Mouse (Mus musculus) T-helper 1 cell (primary cell): ENCODE measurements around the gene Rnf187.

Experiments used
- in situ Hi-C: fragments of 300-600 bp; cut with MboI, MseI; formaldehyde crosslinking; loops from one replicate; pipeline ENCODE4 v1.15.1; 2025; ENCODE audit warnings: high pct_unique_total_duplicates

Gene Rnf187

GRCm38 (mm10) chr11:58947798-58948528, 9.2 kb upstream of the Rnf187 start:
- in situ Hi-C loops, result no loop called here

GRCm38 (mm10) chr11:58947306-58947705, 8.6 kb upstream of the Rnf187 start:
- in situ Hi-C loops, result no loop called here

- in situ Hi-C loops, result no loop called here
Measured at GRCm38 (mm10) chr11:58944136-58944535, 5.4 kb upstream of the Rnf187 start.

- in situ Hi-C loops, result no loop called here
Measured at GRCm38 (mm10) chr11:58939088-58939439, 348 bp upstream of the Rnf187 start.

- in situ Hi-C loops, result no loop called here
Measured at GRCm38 (mm10) chr11:58937909-58938308, 807 bp downstream of the Rnf187 start.

GRCm38 (mm10) chr11:58931576-58931975, 7.1 kb downstream of the Rnf187 start:
- in situ Hi-C loops, result no loop called here

GRCm38 (mm10) chr11:58930254-58930653, 8.5 kb downstream of the Rnf187 start:
- in situ Hi-C loops, result no loop called here

GRCm38 (mm10) chr11:58929641-58930040, 9.1 kb downstream of the Rnf187 start:
- in situ Hi-C loops, result loop anchor here (10.0 kb wide), 1 partner anchor 1835 kb away; no protein-coding TSS in a partner anchor

- in situ Hi-C loops, result loop anchor here (10.0 kb wide), 1 partner anchor 1836 kb away; no protein-coding TSS in a partner anchor
Measured at GRCm38 (mm10) chr11:58929055-58929454, 9.7 kb downstream of the Rnf187 start.

- in situ Hi-C loops, result loop anchor here (10.0 kb wide), 1 partner anchor 1837 kb away; no protein-coding TSS in a partner anchor
Measured at GRCm38 (mm10) chr11:58927790-58928651, 10.7 kb downstream of the Rnf187 start.

GRCm38 (mm10) chr11:58927053-58927452, 11.7 kb downstream of the Rnf187 start:
- in situ Hi-C loops, result loop anchor here (10.0 kb wide), 1 partner anchor 1838 kb away; no protein-coding TSS in a partner anchor

GRCm38 (mm10) chr11:58926651-58927050, 12.1 kb downstream of the Rnf187 start:
- in situ Hi-C loops, result loop anchor here (10.0 kb wide), 1 partner anchor 1838 kb away; no protein-coding TSS in a partner anchor

- in situ Hi-C loops, result loop anchor here (5.0 to 10.0 kb wide), 2 partner anchors 55 to 1842 kb away; partner anchors contain the start of gene Trim11
Measured at GRCm38 (mm10) chr11:58922420-58922819, 16.3 kb downstream of the Rnf187 start.

- in situ Hi-C loops, result no loop called here
Measured at GRCm38 (mm10) chr11:58918759-58919158, 20.0 kb downstream of the Rnf187 start.

- in situ Hi-C loops, result no loop called here
Measured at GRCm38 (mm10) chr11:58917745-58918366, 20.9 kb downstream of the Rnf187 start, which contains the start of gene Btnl10. Gene Btnl10, plus strand, starts transcription at chr11:58917908.

- in situ Hi-C loops, result no loop called here
Measured at GRCm38 (mm10) chr11:58916879-58917744, 21.6 kb downstream of the Rnf187 start.

- in situ Hi-C loops, result no loop called here
Measured at GRCm38 (mm10) chr11:58914461-58915028, 24.2 kb downstream of the Rnf187 start.

GRCm38 (mm10) chr11:58913776-58914175, 24.9 kb downstream of the Rnf187 start:
- in situ Hi-C loops, result no loop called here

- in situ Hi-C loops, result no loop called here
Measured at GRCm38 (mm10) chr11:58904838-58905237, 33.9 kb downstream of the Rnf187 start.

- in situ Hi-C loops, result no loop called here
Measured at GRCm38 (mm10) chr11:58904410-58904718, 34.4 kb downstream of the Rnf187 start.
